Mouse (Mus musculus) embryonic stem cell, embryonic (primary cell): Measurements from ENCODE around the gene Gabrb1.

ENCODE experiments used
- CTCF ChIA-PET, 4 experiments: fragments of 300-600 bp in 2 of 4; fragments of 350-600 bp in 2 of 4; sonication (Branson Sonifier 250); formaldehyde crosslinking; loops; one replicate each; lab custom pipeline; 2022; ENCODE audit warnings: inconsistent platforms in 2 of 4; lab: Charles Lee
- POLR2A ChIA-PET, 4 experiments: fragments of 300-600 bp in 2 of 4; fragments of 350-600 bp in 2 of 4; sonication (Branson Sonifier 250); formaldehyde crosslinking; loops; one replicate each; lab custom pipeline; 2022; ENCODE audit warnings: antibody characterized with exemption in 4 of 4, inconsistent platforms in 1 of 4; lab: Charles Lee

Gene Gabrb1

DNA sequence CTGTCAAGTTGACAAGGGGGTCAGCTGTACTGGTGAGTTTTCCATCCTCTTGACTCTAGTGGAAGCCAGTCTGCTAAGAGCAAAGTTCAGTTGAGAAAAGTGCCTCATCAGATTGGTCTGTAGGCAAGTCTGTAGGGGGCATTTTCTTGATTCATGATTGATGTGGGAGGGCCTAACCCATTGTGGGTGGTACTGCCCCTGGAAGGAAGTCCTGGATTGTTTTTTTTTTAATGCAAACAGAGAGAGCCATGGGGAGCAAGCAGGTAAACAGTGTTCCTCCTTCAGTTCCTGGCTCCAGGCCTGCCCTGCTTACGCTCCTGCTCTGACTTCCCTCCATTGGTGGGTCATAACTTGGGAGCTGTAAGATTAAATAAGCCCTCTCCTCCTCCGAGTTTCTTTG, 476.0 kb downstream of the Gabrb1 start:
- CTCF ChIA-PET, result interaction anchor here in 1 of 4 experiments (0.5 kb wide), 1 partner anchor 17 kb away, joined by 4 read pairs; no protein-coding TSS in a partner anchor
- POLR2A ChIA-PET, result interaction anchor here in 1 of 4 experiments (0.6 kb wide), 1 partner anchor 79 kb away, joined by 3 read pairs; no protein-coding TSS in a partner anchor

DNA sequence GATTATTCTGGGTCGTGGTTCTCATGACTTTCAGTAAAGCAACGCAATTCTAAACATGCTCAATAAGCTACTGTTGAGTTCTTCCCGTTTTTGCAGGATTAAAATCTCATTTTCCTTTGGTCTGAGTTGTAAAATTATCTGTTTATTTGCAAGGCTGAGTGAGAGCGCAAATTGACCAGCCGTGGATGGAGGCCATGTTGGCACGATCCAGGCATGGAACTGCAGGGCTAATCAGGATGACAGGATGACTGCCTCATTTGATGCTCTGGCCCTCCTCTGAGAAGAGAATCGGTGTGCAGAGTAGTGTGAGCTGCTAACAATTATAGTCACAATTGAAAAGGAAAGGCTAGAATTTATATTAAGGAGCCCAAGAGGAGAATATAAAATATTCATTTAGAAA, 480.3 kb downstream of the Gabrb1 start:
- ChIA-PET POLR2A (interaction anchor here in 1 of 4 experiments (0.9 kb wide), 1 partner anchor 11 kb away, joined by 3 read pairs; no protein-coding TSS in a partner anchor), CTCF (no interaction called here)

DNA sequence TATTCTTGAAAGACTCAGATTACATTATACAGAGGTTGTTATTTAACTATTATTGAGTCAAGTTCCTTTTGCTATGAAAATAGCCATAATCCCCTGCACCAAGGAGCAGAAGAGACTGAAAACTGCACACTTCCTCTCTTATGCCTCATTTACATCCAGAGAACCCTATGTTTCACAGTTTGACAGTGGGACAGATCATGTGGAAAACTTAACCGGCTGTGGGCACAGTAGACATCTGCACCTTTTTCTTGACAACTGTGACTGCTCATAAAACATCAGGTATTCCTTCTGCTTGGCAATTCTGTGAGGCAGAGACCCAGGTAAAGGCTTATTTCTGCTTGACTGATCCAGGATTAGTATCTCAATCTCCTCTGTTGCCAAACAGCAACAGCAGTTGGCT, 481.7 kb downstream of the Gabrb1 start:
- ChIA-PET CTCF (no interaction called here), POLR2A (no interaction called here)

DNA sequence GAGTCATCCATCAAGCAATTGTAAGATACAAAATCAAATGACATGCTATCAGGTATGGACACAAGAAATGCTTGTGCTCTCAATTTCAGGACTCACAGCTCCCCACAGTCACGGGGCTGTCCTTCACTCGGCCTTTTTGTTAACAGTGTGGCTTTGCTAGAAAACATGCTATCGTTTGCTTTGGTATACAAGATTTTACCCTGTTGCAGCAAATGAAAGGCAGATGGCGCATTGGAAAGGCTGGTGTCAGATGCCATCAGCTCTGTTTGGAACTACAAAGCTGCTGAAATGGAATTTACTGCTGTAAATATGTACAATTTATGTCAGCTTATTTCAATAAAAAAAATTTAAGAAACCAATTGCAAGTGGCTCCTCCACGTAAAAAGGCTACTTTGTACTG, 490.8 kb downstream of the Gabrb1 start:
- ChIA-PET POLR2A (interaction anchor here in 1 of 4 experiments (1.2 kb wide), 1 partner anchor 11 kb away, joined by 3 read pairs; no protein-coding TSS in a partner anchor), CTCF (no interaction called here)

DNA sequence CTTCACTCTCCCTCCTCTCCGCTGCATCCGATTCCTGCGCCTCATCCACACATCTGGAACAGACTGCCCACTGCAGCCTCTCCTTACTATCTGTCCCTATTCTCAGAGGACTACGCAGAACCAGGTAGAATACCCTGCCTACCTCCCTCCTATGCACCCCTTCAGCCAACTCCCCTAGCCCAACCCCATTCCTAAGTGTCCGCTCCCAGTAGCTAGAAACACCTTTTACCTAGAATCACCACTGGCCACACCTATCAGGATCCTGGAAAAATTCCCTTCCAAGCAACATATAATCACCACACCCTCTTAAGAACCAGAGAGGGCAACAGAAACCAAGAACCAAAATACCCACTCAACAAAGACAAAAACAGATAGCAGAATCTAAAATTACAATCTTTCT, 493.0 kb downstream of the Gabrb1 start:
- CTCF ChIA-PET, result interaction anchor here in 2 of 4 experiments (0.7 to 0.8 kb wide), 2 partner anchors 17 to 19 kb away, joined by 3 to 4 read pairs; no protein-coding TSS in a partner anchor
- POLR2A ChIA-PET, result interaction anchor here in 1 of 4 experiments (1.1 kb wide), 1 partner anchor 62 kb away, joined by 3 read pairs; no protein-coding TSS in a partner anchor

DNA sequence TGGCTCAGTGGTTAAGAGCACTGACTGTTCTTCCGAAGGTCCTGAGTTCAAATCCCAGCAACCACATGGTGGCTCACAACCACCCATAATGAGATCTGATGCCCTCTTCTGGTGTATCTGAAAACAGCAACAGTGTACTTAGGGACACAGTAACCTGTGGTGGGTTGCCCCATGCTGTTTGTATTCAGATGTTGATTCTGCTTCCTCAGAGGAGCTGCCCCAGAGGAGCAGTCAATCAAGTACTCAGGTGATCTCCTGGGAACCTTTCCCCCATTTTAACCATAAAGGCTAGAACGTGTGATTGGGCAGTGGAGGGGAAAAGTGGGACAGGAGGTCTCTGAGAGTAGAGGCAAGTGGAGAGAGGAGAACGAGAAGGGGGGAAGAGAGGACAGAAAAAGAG, 497.8 kb downstream of the Gabrb1 start:
- CTCF ChIA-PET, result interaction anchor here in 3 of 4 experiments (0.6 to 1.8 kb wide), 6 partner anchors 10 to 404 kb away, joined by 3 to 5 read pairs (median 3); partner anchors contain the start of gene Nfxl1 (in 1 of the 3)
- POLR2A ChIA-PET, result interaction anchor here (0.6 to 1.6 kb wide), 6 partner anchors 10 to 404 kb away, joined by 3 to 5 read pairs (median 3); partner anchors contain the start of genes Commd8 (in 2 of the 4) and Nfxl1 (in 1 of the 4)

DNA sequence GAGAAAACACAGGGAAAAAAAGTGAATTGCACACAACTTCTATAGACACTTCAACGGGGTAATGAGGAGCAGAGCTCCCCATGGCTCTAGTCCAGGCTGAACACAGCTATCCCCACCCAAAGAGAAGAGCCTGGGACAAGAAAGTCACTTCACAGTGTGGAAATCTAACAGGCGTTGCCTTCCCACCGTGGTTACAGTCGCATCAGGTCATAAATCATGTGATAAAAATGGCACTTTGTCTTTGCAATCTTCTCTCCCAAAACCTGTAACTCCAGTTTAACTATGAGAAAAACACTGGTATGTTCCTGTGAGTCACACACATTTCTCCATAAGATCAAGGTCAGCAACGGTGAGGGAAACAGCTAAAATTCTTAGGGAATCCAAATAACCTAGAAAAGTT, 498.7 kb downstream of the Gabrb1 start:
- ChIA-PET CTCF (no interaction called here), POLR2A (interaction anchor here in 2 of 4 experiments (1.0 to 1.8 kb wide), 5 partner anchors 9 to 47 kb away, joined by 3 to 5 read pairs (median 3); partner anchors contain the start of gene Commd8 (in 2 of the 2))

DNA sequence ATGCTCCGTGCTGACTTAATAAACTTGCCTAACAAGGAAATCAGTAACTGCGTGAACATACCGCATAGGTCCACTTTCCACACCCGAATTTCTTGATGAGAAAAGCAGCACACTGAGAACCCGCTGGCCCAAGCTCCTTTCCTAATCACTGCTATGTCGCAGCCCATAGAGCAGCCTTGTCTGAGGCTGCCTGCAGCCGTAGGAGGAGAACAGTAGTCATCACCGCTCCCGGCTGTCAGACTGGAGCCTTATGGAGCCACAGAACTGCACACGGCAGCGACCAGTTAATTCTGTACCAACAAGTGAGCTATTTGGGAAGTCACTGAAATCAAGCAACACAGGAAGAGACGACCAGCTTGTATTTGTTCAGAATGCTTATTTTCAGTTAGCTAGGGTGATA, 500.8 kb downstream of the Gabrb1 start:
- ChIA-PET POLR2A (interaction anchor here in 3 of 4 experiments (0.6 to 1.3 kb wide), 5 partner anchors 9 to 704 kb away, joined by 3 to 8 read pairs (median 5); partner anchors contain the start of gene Commd8 (in 3 of the 3)), CTCF (interaction anchor here in 2 of 4 experiments (0.6 to 1.3 kb wide), 2 partner anchors 14 to 17 kb away, joined by 3 read pairs; no protein-coding TSS in a partner anchor)

DNA sequence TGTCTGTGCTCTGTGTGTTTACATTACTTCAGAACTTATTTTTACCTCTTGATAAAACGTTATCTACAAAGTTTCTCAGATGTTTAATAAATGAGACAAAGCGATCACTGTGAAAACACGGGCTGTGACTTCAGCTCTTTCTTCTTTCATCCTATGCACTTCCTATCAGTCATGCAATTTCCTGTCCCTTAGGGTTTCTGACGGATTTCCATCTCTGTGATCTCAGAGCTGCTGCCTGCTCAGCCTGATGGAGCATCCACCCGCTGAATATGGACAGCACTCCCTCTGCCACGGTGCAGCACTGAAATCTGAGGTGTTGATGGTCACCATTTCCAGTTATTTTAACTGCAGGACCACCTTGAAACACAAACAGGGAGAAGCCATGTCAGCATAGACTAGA, 501.6 kb downstream of the Gabrb1 start:
- ChIA-PET POLR2A (no interaction called here), CTCF (no interaction called here)

DNA sequence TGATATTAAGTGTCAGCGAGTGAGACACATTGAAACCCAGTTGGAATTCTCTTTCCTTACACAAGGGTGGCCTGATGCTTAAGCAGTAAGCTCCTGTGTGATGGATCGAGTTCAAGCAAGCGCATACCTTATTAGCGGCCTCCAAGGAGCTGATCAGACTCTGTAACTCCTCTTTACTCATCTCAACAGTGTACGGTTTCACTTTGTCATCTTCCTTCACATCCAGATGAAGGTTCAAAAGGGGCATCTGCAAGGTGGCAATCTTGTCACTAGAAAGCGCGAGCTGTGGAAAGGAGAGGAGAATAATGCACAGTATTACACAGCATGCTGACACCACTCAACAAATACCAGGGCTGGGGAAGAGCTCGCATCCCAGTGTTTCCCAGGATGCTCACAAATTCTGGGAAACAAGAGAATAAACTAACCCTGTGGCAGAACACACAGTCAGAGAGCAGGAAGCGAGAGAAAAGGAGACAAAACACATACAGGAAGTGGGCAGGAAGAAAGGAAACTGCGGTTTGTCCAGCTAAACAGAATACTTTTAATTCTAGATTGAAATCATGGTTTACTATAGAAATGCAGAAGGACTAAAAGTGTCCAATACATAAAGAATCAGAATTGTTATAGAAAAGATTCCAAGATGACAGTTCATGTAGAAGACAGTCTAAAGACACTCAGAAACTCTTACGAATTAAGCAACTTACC, 503.0 kb downstream of the Gabrb1 start:
- ChIA-PET POLR2A (no interaction called here), CTCF (no interaction called here)

DNA sequence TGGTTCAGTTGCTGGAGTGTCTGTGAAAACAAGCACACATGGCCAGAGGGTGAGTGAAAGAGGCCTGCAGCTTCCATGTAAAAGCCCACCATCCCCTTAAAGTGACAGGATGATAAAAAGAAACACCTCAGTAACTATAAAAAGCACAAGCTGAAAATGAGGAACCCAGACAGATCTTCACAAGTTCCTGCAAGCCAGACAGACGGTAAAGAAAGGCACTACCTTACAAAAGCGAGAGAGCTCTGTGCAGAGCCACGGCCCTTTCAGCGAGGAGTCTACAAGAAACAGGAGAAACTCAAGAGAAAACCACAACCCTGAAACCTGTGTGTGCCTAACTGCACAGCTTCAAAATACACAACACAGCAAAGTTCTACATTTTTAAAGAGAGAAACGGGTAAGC, 504.9 kb downstream of the Gabrb1 start:
- ChIA-PET POLR2A (interaction anchor here in 2 of 4 experiments (0.6 to 0.7 kb wide), 2 partner anchors 10 to 995 kb away, joined by 3 to 5 read pairs; no protein-coding TSS in a partner anchor), CTCF (interaction anchor here in 1 of 4 experiments (1.2 kb wide), 1 partner anchor 10 kb away, joined by 4 read pairs; no protein-coding TSS in a partner anchor)

DNA sequence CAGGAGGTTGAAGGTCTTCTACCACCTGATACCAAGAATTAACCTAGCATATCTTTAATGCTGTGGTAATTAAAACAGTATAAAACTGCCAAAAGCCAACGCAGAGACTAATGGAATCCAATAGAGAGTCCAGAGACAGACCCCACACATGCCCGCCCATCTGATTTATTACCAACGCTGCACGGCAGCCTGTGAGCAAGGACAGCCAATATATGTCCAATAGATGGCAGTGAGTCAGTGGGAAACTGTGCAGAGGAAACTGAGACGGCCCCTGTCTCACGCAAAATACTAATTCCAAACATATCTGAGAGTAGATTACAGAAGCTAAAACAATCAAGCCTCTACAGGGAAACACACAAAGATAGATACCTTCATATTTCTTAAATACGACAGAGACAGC, 506.5 kb downstream of the Gabrb1 start:
- CTCF ChIA-PET, result interaction anchor here in 1 of 4 experiments (0.7 kb wide), 1 partner anchor 892 kb away, joined by 4 read pairs; no protein-coding TSS in a partner anchor
- POLR2A ChIA-PET, result interaction anchor here in 1 of 4 experiments (1.1 kb wide), 1 partner anchor 14 kb away, joined by 3 read pairs; no protein-coding TSS in a partner anchor

DNA sequence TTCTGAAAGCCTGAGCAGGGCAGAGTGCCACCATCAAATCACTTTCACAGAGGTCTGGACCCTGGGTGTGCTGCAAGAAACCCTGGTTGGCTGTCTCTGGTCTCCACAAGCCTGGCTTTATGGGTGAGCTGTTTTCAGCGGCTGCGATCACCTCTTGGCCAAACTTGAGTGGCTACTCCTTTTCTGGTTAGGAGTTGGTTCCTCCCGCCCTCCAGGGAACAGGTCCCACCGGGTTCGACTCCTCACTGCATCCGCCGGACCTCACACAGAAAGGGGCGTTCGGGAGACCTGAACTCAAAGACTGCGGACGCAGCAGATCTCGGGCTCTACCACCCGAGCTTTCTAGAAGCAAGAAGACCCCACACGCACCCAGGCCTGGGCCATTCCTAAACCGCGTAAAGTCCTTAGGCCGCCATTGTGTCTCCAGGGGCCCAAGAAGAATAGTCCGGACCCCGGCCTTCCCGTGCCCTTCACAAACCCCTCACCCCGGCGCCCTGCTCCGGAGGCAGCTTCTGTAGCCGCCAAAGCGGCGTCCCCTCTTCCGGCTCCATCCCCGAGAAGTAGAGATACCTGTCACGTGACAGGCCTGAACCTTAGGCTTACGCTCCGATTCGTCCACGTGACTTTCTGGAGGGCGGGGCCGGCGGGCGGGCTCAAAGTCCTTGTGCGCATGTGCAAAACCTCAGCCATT, 509.8 kb downstream of the Gabrb1 start, which contains the start of gene Commd8:
TSS of gene Commd8 (minus strand) at position 596 of the 691 bp plus-strand sequence.
- POLR2A ChIA-PET, result interaction anchor here in 3 of 4 experiments (0.6 to 3.3 kb wide), 19 partner anchors 9 to 708 kb away, joined by 3 to 11 read pairs (median 4); partner anchors contain the start of gene Nfxl1 (in 1 of the 3)

DNA sequence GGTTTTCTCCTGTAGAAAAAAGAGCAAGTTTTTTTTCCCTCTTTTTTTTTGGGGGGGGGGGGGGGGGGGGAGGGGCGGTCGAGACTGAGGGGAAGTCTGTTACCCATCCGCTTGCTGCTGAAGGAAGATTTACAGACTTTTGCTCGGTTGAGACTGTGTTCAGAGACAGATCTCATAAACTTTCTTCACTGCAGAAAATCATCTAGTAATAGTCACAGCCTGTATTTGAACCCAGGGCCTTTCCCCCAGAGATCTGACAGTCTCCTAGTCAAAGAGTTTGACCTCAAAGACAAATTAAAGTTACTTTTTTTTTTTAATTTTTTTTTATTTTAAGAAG, 510.3 kb downstream of the Gabrb1 start:
- POLR2A ChIA-PET, result interaction anchor here in 3 of 4 experiments (0.6 to 3.3 kb wide), 11 partner anchors 10 to 368 kb away, joined by 3 to 11 read pairs (median 4); no protein-coding TSS in a partner anchor

More for the DNA sequence above, 509.8 kb downstream of the Gabrb1 start, which contains the start of gene Commd8:
- CTCF ChIA-PET, result interaction anchor here in 1 of 4 experiments (0.6 to 0.9 kb wide), 2 partner anchors 12 to 555 kb away, joined by 4 read pairs; no protein-coding TSS in a partner anchor

DNA sequence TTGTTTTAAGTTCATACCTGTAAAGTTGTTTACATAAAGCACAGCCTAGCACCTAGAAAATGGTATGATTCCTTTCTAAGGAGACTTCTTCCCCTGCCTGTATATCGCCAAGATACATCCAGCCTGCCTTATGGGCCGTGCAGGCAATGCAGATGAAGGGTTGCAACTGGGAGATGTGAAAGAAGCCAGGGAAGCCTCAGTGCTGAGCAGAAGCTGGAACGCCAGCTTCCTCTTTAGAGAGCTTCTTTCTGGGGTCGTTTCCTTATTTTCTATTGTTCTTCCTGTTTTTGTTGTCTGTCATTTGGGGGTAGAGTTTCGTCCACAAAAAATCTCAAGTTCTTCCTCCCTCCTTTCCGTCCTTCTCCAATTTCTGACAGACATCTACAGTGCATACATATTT, 512.2 kb downstream of the Gabrb1 start:
- POLR2A ChIA-PET, result no interaction called here
- CTCF ChIA-PET, result no interaction called here

More for the DNA sequence above, 510.3 kb downstream of the Gabrb1 start:
- CTCF ChIA-PET, result interaction anchor here in 1 of 4 experiments (0.6 kb wide), 1 partner anchor 556 kb away, joined by 4 read pairs; no protein-coding TSS in a partner anchor

DNA sequence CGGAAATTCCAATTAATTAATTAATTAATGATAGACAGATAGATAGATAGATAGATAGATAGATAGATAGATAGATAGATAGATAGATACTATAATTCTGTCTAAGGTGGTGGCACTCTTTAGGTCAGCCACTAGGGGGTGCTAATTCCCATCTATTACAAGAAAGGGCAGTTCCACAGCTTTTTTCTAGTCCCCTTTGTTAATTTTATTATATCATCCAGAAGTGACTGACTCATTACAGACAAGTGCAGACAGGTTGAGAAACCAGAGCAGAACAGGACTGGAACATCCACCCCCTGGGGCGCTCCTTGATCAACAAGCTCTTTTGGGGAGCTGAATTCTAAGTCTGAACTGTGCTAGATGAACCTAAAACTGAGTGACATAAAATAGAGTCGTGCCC, 514.8 kb downstream of the Gabrb1 start:
- ChIA-PET POLR2A (interaction anchor here in 2 of 4 experiments (0.6 to 1.4 kb wide), 3 partner anchors 30 to 475 kb away, joined by 3 to 5 read pairs (median 4); partner anchors contain the start of gene Nipal1 (in 1 of the 2)), CTCF (interaction anchor here (0.6 to 1.7 kb wide), 16 partner anchors 8 to 387 kb away, joined by 3 to 15 read pairs (median 4); partner anchors contain the start of gene Nfxl1 (in 1 of the 4))

DNA sequence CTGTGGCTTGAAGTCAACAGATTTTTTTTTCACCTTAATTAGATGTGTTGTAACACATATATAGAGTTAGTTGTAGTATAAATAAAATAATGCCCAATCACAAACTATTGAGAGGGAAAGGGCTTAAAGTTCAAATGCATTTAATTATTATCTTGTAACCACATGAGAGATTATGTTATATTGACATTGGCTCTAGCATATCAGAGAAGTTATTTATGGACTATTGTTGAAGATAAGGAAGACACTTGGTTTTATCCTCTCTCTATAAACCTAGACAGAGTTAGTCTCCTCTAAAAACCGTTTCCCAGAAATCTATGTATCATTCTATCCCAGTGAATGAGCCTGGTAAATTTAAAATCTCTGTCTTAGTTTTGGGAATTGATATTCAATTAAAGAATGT, 515.6 kb downstream of the Gabrb1 start:
- CTCF ChIA-PET, result interaction anchor here (0.6 to 1.6 kb wide), 5 partner anchors 10 to 96 kb away, joined by 3 to 5 read pairs (median 4); no protein-coding TSS in a partner anchor
- POLR2A ChIA-PET, result interaction anchor here in 1 of 4 experiments (1.4 kb wide), 1 partner anchor 30 kb away, joined by 5 read pairs; no protein-coding TSS in a partner anchor

DNA sequence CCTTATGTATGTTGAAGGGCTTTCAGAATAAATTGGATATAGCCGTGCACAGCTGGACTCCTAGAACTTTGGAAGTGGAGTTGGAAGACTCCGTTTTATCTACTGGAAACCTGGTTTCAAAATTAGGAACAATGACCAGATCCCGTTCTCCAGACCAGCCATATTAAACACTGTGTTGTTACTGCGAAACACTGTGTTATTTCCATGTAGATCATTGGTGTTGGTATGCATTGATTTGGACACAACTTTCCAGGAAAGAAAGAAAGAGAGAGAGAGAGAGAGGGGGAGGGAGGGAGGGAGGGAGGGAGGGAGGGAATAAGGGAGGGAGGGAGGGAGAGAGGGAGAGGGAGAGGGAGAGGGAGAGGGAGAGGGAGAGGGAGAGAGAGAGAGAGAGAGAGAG, 517.1 kb downstream of the Gabrb1 start:
- POLR2A ChIA-PET, result interaction anchor here in 1 of 4 experiments (2.6 kb wide), 1 partner anchor 28 kb away, joined by 14 read pairs; no protein-coding TSS in a partner anchor
- CTCF ChIA-PET, result interaction anchor here in 1 of 4 experiments (0.7 kb wide), 2 partner anchors 17 to 93 kb away, joined by 3 to 4 read pairs; no protein-coding TSS in a partner anchor
